21 mouse cellular contexts compared by ENCODE assay signal in the genomic region with DNA sequence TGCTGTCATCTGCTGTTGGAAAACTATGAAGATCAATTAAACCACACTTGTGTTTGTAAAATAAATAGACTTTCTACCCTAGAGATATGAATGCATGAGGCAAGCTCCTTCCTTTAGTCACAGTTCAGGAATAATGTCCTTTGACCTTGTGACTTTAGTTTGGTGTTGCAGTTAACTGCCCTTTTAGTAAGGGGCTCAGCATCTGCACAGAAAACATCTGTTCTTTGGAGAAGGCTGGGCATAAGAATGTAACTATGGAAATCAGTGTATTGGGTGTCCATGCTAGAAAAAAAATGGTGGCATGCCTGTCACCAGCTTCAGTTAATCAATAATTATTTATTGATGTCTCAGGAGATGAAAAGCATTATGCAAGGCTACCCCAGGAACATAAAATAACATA.
"Had no signal": no experiment of that assay in that cellular context is flagged by ENCODE, and none has a peak within 500 bp of the region (broad histone marks: within the 10 kb centered on the region; RNA-seq: fewer than 3 reads in every experiment).

No protein-coding gene starts in this region.

- H3K4me3 ChIP-seq: limb, embryonic 13.5 days; midbrain, embryonic 10.5 days; midbrain, embryonic 13.5 days; myocyte; neural tube, embryonic 13.5 days had no signal

- H3K27me3 ChIP-seq: limb, embryonic 13.5 days; midbrain, embryonic 13.5 days; neural tube, embryonic 13.5 days had no signal

- ATAC-seq: liver, postnatal 0 days; lung, postnatal 0 days; midbrain, embryonic 13.5 days; midbrain, embryonic 16.5 days had no signal

- H3K27ac ChIP-seq: kidney, postnatal 0 days; limb, embryonic 13.5 days; liver, embryonic 14.5 days; macrophage; midbrain, embryonic 10.5 days; midbrain, embryonic 13.5 days; neural tube, embryonic 13.5 days had no signal

- H3K4me2 ChIP-seq: limb, embryonic 13.5 days; lung, embryonic 14.5 days; midbrain, embryonic 13.5 days; neural tube, embryonic 13.5 days had no signal

- H3K9ac ChIP-seq: limb, embryonic 13.5 days; liver, embryonic 14.5 days; liver, postnatal 0 days; lung, embryonic 14.5 days; midbrain, embryonic 13.5 days; neural tube, embryonic 13.5 days had no signal

- DNase-seq: kidney, adult 2 months; kidney, postnatal 25 days; left cerebral cortex, postnatal 4 days; liver; liver, postnatal 0 days; lung, embryonic 14.5 days; retina, postnatal 1 day; right cerebral cortex, postnatal 25 days; spleen, adult 18-20 months; thymus, adult 18-20 months; thymus, postnatal 36 days had no signal

- H3K9me3 ChIP-seq: limb, embryonic 13.5 days; midbrain, embryonic 10.5 days; midbrain, embryonic 13.5 days; neural tube, embryonic 13.5 days had no signal

- H3K36me3 ChIP-seq: limb, embryonic 13.5 days; midbrain, embryonic 10.5 days; midbrain, embryonic 13.5 days; neural tube, embryonic 13.5 days had no signal
